Mouse (Mus musculus) kidney, embryonic 14.5 days (tissue): ENCODE data around the gene Katnal1. TPM values are rescaled to one million over a fixed set of nuclear protein-coding genes. Genes with fewer than 3 reads are reported as not detected.
A peak's percentile ranks its signal among the peaks of the same experiment; 100 is the strongest.

Source experiments
- ATAC-seq: fragments of 200-750 bp; cut with Nextera tagmentation; 2 replicates; pipeline ENCODE4 v1.8.0; 2017; ENCODE audit warnings: moderate number of reproducible peaks, mild to moderate bottlenecking, moderate TSS enrichment, moderate library complexity; ENCODE audit not compliant: low FRiP score, low TSS enrichment
- H3K27ac ChIP-seq: fragments of 300-500 bp; sonication (generic); 2 replicates; pipeline ENCODE4 v1.5.1; 2014; ENCODE audit warnings: low read depth, mild to moderate bottlenecking, low read length, moderate library complexity, mixed read lengths
- H3K27me3 ChIP-seq: fragments of 300-500 bp; sonication (generic); 2 replicates; pipeline ENCODE4 v1.6.1; 2014; ENCODE audit warnings: mild to moderate bottlenecking, low read length; ENCODE audit not compliant: control insufficient read depth, insufficient read depth
- H3K36me3 ChIP-seq: fragments of 300-500 bp; sonication (generic); 2 replicates; pipeline ENCODE4 v1.6.1; 2014; ENCODE audit warnings: low read length, mixed read lengths; ENCODE audit not compliant: control insufficient read depth, insufficient read depth
- H3K4me1 ChIP-seq: fragments of 300-500 bp; sonication (generic); 2 replicates; pipeline ENCODE4 v1.6.1; 2014; ENCODE audit warnings: low read length, mixed read lengths; ENCODE audit not compliant: control insufficient read depth, insufficient read depth
- H3K4me2 ChIP-seq: fragments of 300-500 bp; sonication (generic); replicated peaks from 2 replicates; pipeline ENCODE4 v1.6.1; 2014; ENCODE audit warnings: low read depth, mild to moderate bottlenecking, low read length
- H3K4me3 ChIP-seq: fragments of 300-500 bp; sonication (generic); 2 replicates; pipeline ENCODE4 v1.5.1; 2014; ENCODE audit warnings: mild to moderate bottlenecking, low read length
- H3K9ac ChIP-seq: fragments of 300-500 bp; sonication (generic); 2 replicates; pipeline ENCODE4 v1.6.1; 2014; ENCODE audit warnings: low read depth, mild to moderate bottlenecking, low read length, moderate library complexity
- H3K9me3 ChIP-seq: fragments of 300-500 bp; sonication (generic); 2 replicates; pipeline ENCODE4 v1.6.1; 2016; ENCODE audit warnings: low read length; ENCODE audit not compliant: control insufficient read depth
- WGBS: fragments of 180-500 bp; shearing (Covaris S2); extraction: QIAGEN DNeasy Blood & Tissue Kit; methylation state at CpG from one replicate; pipeline ENCODE4 v1.1.7; 2014; 5-methylcytosine and 5-hydroxymethylcytosine counted together
- polyA plus RNA-seq: library from polyadenylated mRNA; unstranded; fragments of >200 nt; fragmentation: Nextera tagmentation; extraction: Ambion mirVana; gene quantifications from 2 replicates; pipeline ENCODE4 v1.2.1, GENCODE M21; 2014

The Katnal1 gene
- polyA plus RNA-seq, 1 experiment from 2014 or later: 13.3 TPM

- Histone ChIP-seq H3K36me3 (no peaks in the 10 kb centered on the region), H3K9ac (no peak overlapping the region), H3K27ac (no peak overlapping the region), H3K4me2 (no peak overlapping the region), H3K9me3 (no peaks in the 10 kb centered on the region), H3K4me1 (peaks cover 9% of the 10 kb centered on the region), H3K27me3 (no peaks in the 10 kb centered on the region), H3K4me3 (no peak overlapping the region)
- no peak for ATAC-seq
- WGBS: 47% methylated on average over 9 of the region's 9 CpGs
Measured at GRCm38 (mm10) chr5:148958355-148958754, 29.2 kb upstream of the Katnal1 start.

GRCm38 (mm10) chr5:148956898-148957535 lies 27.9 kb upstream of the Katnal1 start:
- no peaks in the 10 kb centered on the region for H3K9me3 ChIP-seq
- no peaks in the 10 kb centered on the region for H3K27me3 ChIP-seq
- H3K9ac ChIP-seq: no peak overlapping the region
- WGBS: 33% methylated on average over 9 of the region's 9 CpGs
- H3K4me3 ChIP-seq: no peak overlapping the region
- no peak overlapping the region for H3K27ac ChIP-seq
- H3K36me3 ChIP-seq: no peaks in the 10 kb centered on the region
- no peak for ATAC-seq
- H3K4me2 ChIP-seq: no peak overlapping the region
- H3K4me1 ChIP-seq: peaks cover 9% of the 10 kb centered on the region

GRCm38 (mm10) chr5:148956091-148956490 lies 27.0 kb upstream of the Katnal1 start:
- Histone ChIP-seq H3K9me3 (no peaks in the 10 kb centered on the region), H3K9ac (no peak overlapping the region), H3K4me1 (peaks cover 9% of the 10 kb centered on the region), H3K36me3 (no peaks in the 10 kb centered on the region), H3K27me3 (no peaks in the 10 kb centered on the region), H3K27ac (no peak overlapping the region), H3K4me2 (no peak overlapping the region), H3K4me3 (no peak overlapping the region)
- no peak for ATAC-seq
- 74% methylated on average over 9 of the region's 9 CpGs for WGBS

- peaks cover 9% of the 10 kb centered on the region for H3K4me1 ChIP-seq
- WGBS: 87% methylated on average over 6 of the region's 6 CpGs
- no peak overlapping the region for H3K4me2 ChIP-seq
- H3K9ac ChIP-seq: no peak overlapping the region
- no peak overlapping the region for H3K4me3 ChIP-seq
- H3K27me3 ChIP-seq: no peaks in the 10 kb centered on the region
- H3K27ac ChIP-seq: no peak overlapping the region
- H3K36me3 ChIP-seq: no peaks in the 10 kb centered on the region
- no peak for ATAC-seq
- H3K9me3 ChIP-seq: no peaks in the 10 kb centered on the region
Measured at GRCm38 (mm10) chr5:148955575-148955974, 26.5 kb upstream of the Katnal1 start.

- WGBS: 78% methylated on average over 22 of the region's 22 CpGs
- no peaks in the 10 kb centered on the region for H3K36me3 ChIP-seq
- H3K27ac ChIP-seq: no peak overlapping the region
- H3K9ac ChIP-seq: no peak overlapping the region
- H3K4me3 ChIP-seq: no peak overlapping the region
- H3K4me1 ChIP-seq: peaks cover 5% of the 10 kb centered on the region
- no peak overlapping the region for H3K4me2 ChIP-seq
- ATAC-seq: no peak
- H3K27me3 ChIP-seq: no peaks in the 10 kb centered on the region
- no peaks in the 10 kb centered on the region for H3K9me3 ChIP-seq
Measured at GRCm38 (mm10) chr5:148954314-148955060, 25.4 kb upstream of the Katnal1 start.

GRCm38 (mm10) chr5:148953098-148953497 lies 24.0 kb upstream of the Katnal1 start:
- Histone ChIP-seq H3K9ac (no peak overlapping the region), H3K4me2 (no peak overlapping the region), H3K4me1 (no peaks in the 10 kb centered on the region), H3K9me3 (no peaks in the 10 kb centered on the region), H3K4me3 (no peak overlapping the region), H3K27me3 (no peaks in the 10 kb centered on the region), H3K36me3 (no peaks in the 10 kb centered on the region), H3K27ac (no peak overlapping the region)
- 71% methylated on average over 5 of the region's 5 CpGs for WGBS
- no peak for ATAC-seq

GRCm38 (mm10) chr5:148952419-148952818 lies 23.3 kb upstream of the Katnal1 start:
- ATAC-seq: no peak
- no peaks in the 10 kb centered on the region for H3K4me1 ChIP-seq
- H3K4me2 ChIP-seq: no peak overlapping the region
- H3K36me3 ChIP-seq: no peaks in the 10 kb centered on the region
- no peak overlapping the region for H3K4me3 ChIP-seq
- H3K27ac ChIP-seq: no peak overlapping the region
- no peak overlapping the region for H3K9ac ChIP-seq
- 65% methylated on average over 6 of the region's 6 CpGs for WGBS
- no peaks in the 10 kb centered on the region for H3K9me3 ChIP-seq
- no peaks in the 10 kb centered on the region for H3K27me3 ChIP-seq

GRCm38 (mm10) chr5:148951360-148951759 lies 22.2 kb upstream of the Katnal1 start:
- Histone ChIP-seq H3K27me3 (no peaks in the 10 kb centered on the region), H3K9me3 (no peaks in the 10 kb centered on the region), H3K4me3 (no peak overlapping the region), H3K4me2 (no peak overlapping the region), H3K36me3 (no peaks in the 10 kb centered on the region), H3K27ac (no peak overlapping the region), H3K4me1 (no peaks in the 10 kb centered on the region), H3K9ac (no peak overlapping the region)
- WGBS: 91% methylated on average over 5 of the region's 5 CpGs
- ATAC-seq: no peak

- Histone ChIP-seq H3K27me3 (no peaks in the 10 kb centered on the region), H3K4me1 (no peaks in the 10 kb centered on the region), H3K4me2 (no peak overlapping the region), H3K4me3 (no peak overlapping the region), H3K9ac (no peak overlapping the region), H3K9me3 (no peaks in the 10 kb centered on the region), H3K36me3 (no peaks in the 10 kb centered on the region), H3K27ac (no peak overlapping the region)
- 14% methylated on average over 15 of the region's 15 CpGs for WGBS
- ATAC-seq: 0 out of 2 replicates have a peak, but pooled peaks have one; percentile 50
Measured at GRCm38 (mm10) chr5:148950064-148950463, 20.9 kb upstream of the Katnal1 start.
